Mouse (Mus musculus): ENCODE data around the gene Ccdc142. TPM values are rescaled to one million over a fixed set of nuclear protein-coding genes. Genes with fewer than 3 reads are reported as not detected.

Ccdc142 gene
- polyA plus RNA-seq, 1 experiment, result 7.5 TPM

- peaks cover 6% of the 10 kb centered on the region; the same call in 1 of the 2 replicates for H3K36me3 ChIP-seq (ENCODE audit: control insufficient read depth, insufficient read depth, low read length)
- no peak for TF ChIP-seq CTCF (IDR thresholded peaks at IDR 0.05; ENCODE audit: extremely low read depth, insufficient read length, insufficient replicate concordance, low read depth, low read length)
- TF ChIP-seq POLR2A (IDR thresholded peaks at IDR 0.05; ENCODE audit: low read depth, low read length), result no peak
- no peaks in the 10 kb centered on the region for H3K27me3 ChIP-seq (ENCODE audit: control insufficient read depth, insufficient read depth, low read length)
- H3K4me3 ChIP-seq (ENCODE audit: low read depth, low read length), result no peak overlapping the region
- no peak overlapping the region for H3K27ac ChIP-seq (ENCODE audit: insufficient read depth, low read depth, low read length)
- peaks cover 11% of the 10 kb centered on the region for H3K4me1 ChIP-seq (ENCODE audit: control insufficient read depth, insufficient read depth, insufficient read length, low read length)
- 91% methylated on average over 8 of the region's 8 CpGs for WGBS
Observed at GRCm38 (mm10) chr6:83140044-83140443, 38.6 kb downstream of the Ccdc142 start.

GRCm38 (mm10) chr6:83141636-83142035 is 40.2 kb downstream of the Ccdc142 start:
- TF ChIP-seq POLR2A (IDR thresholded peaks at IDR 0.05; ENCODE audit: low read depth, low read length), result no peak
- TF ChIP-seq CTCF (IDR thresholded peaks at IDR 0.05; ENCODE audit: extremely low read depth, insufficient read length, insufficient replicate concordance, low read depth, low read length), result no peak
- H3K4me1 ChIP-seq (ENCODE audit: control insufficient read depth, insufficient read depth, insufficient read length, low read length), result peaks cover 9% of the 10 kb centered on the region
- no peaks in the 10 kb centered on the region for H3K27me3 ChIP-seq (ENCODE audit: control insufficient read depth, insufficient read depth, low read length)
- no peak overlapping the region for H3K27ac ChIP-seq (ENCODE audit: insufficient read depth, low read depth, low read length)
- H3K36me3 ChIP-seq (ENCODE audit: control insufficient read depth, insufficient read depth, low read length), result peaks cover 6% of the 10 kb centered on the region; the same call in 1 of the 2 replicates
- WGBS, result 67% methylated on average over 4 of the region's 4 CpGs
- H3K4me3 ChIP-seq (ENCODE audit: low read depth, low read length), result no peak overlapping the region

GRCm38 (mm10) chr6:83142211-83142731 is 40.9 kb downstream of the Ccdc142 start:
- Histone ChIP-seq H3K4me1 (ENCODE audit: control insufficient read depth, insufficient read depth, insufficient read length, low read length) (peaks cover 9% of the 10 kb centered on the region), H3K36me3 (ENCODE audit: control insufficient read depth, insufficient read depth, low read length) (peaks cover 10% of the 10 kb centered on the region; the same call in 1 of the 2 replicates), H3K27ac (ENCODE audit: insufficient read depth, low read depth, low read length) (no peak overlapping the region), H3K27me3 (ENCODE audit: control insufficient read depth, insufficient read depth, low read length) (no peaks in the 10 kb centered on the region), H3K4me3 (ENCODE audit: low read depth, low read length) (no peak overlapping the region)
- 58% methylated on average over 41 of the region's 41 CpGs for WGBS
- TF ChIP-seq CTCF (IDR thresholded peaks at IDR 0.05; ENCODE audit: extremely low read depth, insufficient read length, insufficient replicate concordance, low read depth, low read length), result no peak
- TF ChIP-seq POLR2A (IDR thresholded peaks at IDR 0.05; ENCODE audit: low read depth, low read length), result no peak

DNA sequence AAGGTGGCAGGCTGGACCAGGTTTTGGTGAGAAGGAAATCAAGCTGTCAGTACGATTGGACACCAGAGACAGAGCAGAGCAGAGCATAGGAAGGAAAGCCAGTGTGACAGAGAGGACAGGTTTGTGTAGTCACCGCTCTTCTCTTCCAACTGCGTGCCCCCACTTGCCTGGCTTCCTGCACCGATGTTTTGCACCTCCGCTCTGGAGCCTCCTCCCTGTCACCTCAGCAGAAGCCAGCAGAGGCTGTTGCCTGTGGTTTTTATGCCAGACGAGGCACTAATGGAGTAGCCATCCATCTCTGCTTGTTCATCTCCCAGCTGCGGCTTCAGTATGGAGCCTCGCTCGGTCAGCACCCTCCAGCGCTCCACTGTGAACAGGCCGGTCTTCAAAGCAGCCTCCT is 41.5 kb downstream of the Ccdc142 start:
- H3K36me3 ChIP-seq (ENCODE audit: control insufficient read depth, insufficient read depth, low read length), result peaks cover 16% of the 10 kb centered on the region; the same call in 1 of the 2 replicates
- peaks cover 6% of the 10 kb centered on the region for H3K4me1 ChIP-seq (ENCODE audit: control insufficient read depth, insufficient read depth, insufficient read length, low read length)
- no peak overlapping the region for H3K27ac ChIP-seq (ENCODE audit: insufficient read depth, low read depth, low read length)
- 87% methylated on average over 11 of the region's 11 CpGs for WGBS
- TF ChIP-seq POLR2A (IDR thresholded peaks at IDR 0.05; ENCODE audit: low read depth, low read length) (no peak), CTCF (IDR thresholded peaks at IDR 0.05; ENCODE audit: extremely low read depth, insufficient read length, insufficient replicate concordance, low read depth, low read length) (no peak)
- H3K27me3 ChIP-seq (ENCODE audit: control insufficient read depth, insufficient read depth, low read length), result no peaks in the 10 kb centered on the region
- no peak overlapping the region for H3K4me3 ChIP-seq (ENCODE audit: low read depth, low read length)

- H3K4me1 ChIP-seq (ENCODE audit: control insufficient read depth, insufficient read depth, insufficient read length, low read length), result 0 out of 2 replicates have a peak, but pooled peaks cover 3% of the 10 kb centered on the region
- 53% methylated on average over 2 of the region's 2 CpGs for WGBS
- peaks cover 20% of the 10 kb centered on the region; the same call in 1 of the 2 replicates for H3K36me3 ChIP-seq (ENCODE audit: control insufficient read depth, insufficient read depth, low read length)
- TF ChIP-seq CTCF (IDR thresholded peaks at IDR 0.05; ENCODE audit: extremely low read depth, insufficient read length, insufficient replicate concordance, low read depth, low read length) (no peak), POLR2A (IDR thresholded peaks at IDR 0.05; ENCODE audit: low read depth, low read length) (no peak)
- H3K27me3 ChIP-seq (ENCODE audit: control insufficient read depth, insufficient read depth, low read length), result no peaks in the 10 kb centered on the region
- H3K4me3 ChIP-seq (ENCODE audit: low read depth, low read length), result no peak overlapping the region
- no peak overlapping the region for H3K27ac ChIP-seq (ENCODE audit: insufficient read depth, low read depth, low read length)
Observed at GRCm38 (mm10) chr6:83145209-83145608, 43.8 kb downstream of the Ccdc142 start.

DNA sequence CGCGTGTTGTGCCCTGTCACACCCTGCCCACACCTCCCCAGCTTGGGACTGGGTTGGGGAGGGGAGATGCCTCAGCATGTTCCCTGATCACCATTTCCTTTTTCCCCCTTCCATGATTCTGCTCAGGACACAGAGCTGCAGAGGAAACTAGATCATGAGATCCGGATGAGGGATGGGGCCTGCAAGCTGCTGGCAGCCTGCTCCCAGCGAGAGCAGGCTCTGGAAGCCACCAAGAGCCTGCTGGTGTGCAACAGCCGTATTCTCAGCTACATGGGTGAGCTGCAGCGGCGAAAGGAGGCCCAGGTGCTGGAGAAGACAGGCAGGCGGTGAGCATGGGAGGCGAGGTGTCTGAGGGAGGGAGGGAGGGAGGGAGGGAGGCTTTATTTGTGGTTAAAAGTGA is 44.4 kb downstream of the Ccdc142 start:
- Histone ChIP-seq H3K27me3 (ENCODE audit: control insufficient read depth, insufficient read depth, low read length) (no peaks in the 10 kb centered on the region), H3K27ac (ENCODE audit: insufficient read depth, low read depth, low read length) (no peak overlapping the region), H3K4me3 (ENCODE audit: low read depth, low read length) (no peak overlapping the region), H3K4me1 (ENCODE audit: control insufficient read depth, insufficient read depth, insufficient read length, low read length) (0 out of 2 replicates have a peak, but pooled peaks cover 3% of the 10 kb centered on the region), H3K36me3 (ENCODE audit: control insufficient read depth, insufficient read depth, low read length) (peaks cover 22% of the 10 kb centered on the region; the same call in 1 of the 2 replicates)
- 86% methylated on average over 9 of the region's 9 CpGs for WGBS
- TF ChIP-seq CTCF (IDR thresholded peaks at IDR 0.05; ENCODE audit: extremely low read depth, insufficient read length, insufficient replicate concordance, low read depth, low read length) (no peak), POLR2A (IDR thresholded peaks at IDR 0.05; ENCODE audit: low read depth, low read length) (no peak)

DNA sequence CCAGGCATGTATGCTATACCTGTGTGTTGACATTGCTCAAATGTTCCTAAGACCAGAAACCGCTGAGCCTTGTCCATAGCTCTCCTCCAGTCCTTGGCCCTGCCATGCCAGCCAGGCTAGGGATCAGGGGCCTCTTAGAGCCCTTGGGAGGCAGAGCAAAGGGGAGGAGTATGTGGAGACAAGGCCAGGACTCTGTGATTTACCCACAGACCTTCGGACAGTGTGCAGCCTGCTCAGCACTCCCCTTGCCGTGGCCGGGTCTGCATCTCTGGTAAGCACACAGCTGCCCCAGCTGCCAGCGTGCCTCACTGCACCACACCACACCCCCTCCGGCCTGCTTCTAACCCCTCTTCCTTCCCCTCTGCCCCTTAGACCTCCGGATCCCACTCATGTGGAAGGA is 45.9 kb downstream of the Ccdc142 start:
- Histone ChIP-seq H3K4me1 (ENCODE audit: control insufficient read depth, insufficient read depth, insufficient read length, low read length) (0 out of 2 replicates have a peak, but pooled peaks cover 3% of the 10 kb centered on the region), H3K36me3 (ENCODE audit: control insufficient read depth, insufficient read depth, low read length) (peaks cover 23% of the 10 kb centered on the region; the same call in 1 of the 2 replicates), H3K4me3 (ENCODE audit: low read depth, low read length) (no peak overlapping the region), H3K27me3 (ENCODE audit: control insufficient read depth, insufficient read depth, low read length) (no peaks in the 10 kb centered on the region), H3K27ac (ENCODE audit: insufficient read depth, low read depth, low read length) (no peak overlapping the region)
- 70% methylated on average over 7 of the region's 7 CpGs for WGBS
- no peak for TF ChIP-seq CTCF (IDR thresholded peaks at IDR 0.05; ENCODE audit: extremely low read depth, insufficient read length, insufficient replicate concordance, low read depth, low read length)
- no peak for TF ChIP-seq POLR2A (IDR thresholded peaks at IDR 0.05; ENCODE audit: low read depth, low read length)

Measured in small intestine, adult 2 months (tissue).